Mouse (Mus musculus) stomach, embryonic 16.5 days (tissue): ENCODE data around the gene Map3k13. TPM values are rescaled to one million over a fixed set of nuclear protein-coding genes. Genes with fewer than 3 reads are reported as not detected.
A peak's percentile ranks its signal among the peaks of the same experiment; 100 is the strongest.

Source experiments
- ATAC-seq: fragments of 200-750 bp; cut with Nextera tagmentation; 2 replicates; pipeline ENCODE4 v1.8.0; 2017; ENCODE audit warnings: moderate number of reproducible peaks, moderate TSS enrichment; ENCODE audit not compliant: insufficient read depth, low FRiP score
- H3K27ac ChIP-seq: fragments of 300-500 bp; sonication (generic); 2 replicates; pipeline ENCODE4 v1.5.1; 2014; ENCODE audit warnings: low read length
- H3K27me3 ChIP-seq: fragments of 300-500 bp; sonication (generic); 2 replicates; pipeline ENCODE4 v1.6.1; 2014; ENCODE audit warnings: low read length, control low read depth, mixed read lengths; ENCODE audit not compliant: control insufficient read depth, insufficient read depth
- H3K36me3 ChIP-seq: fragments of 300-500 bp; sonication (generic); 2 replicates; pipeline ENCODE4 v1.6.1; 2014; ENCODE audit warnings: low read length; ENCODE audit not compliant: control insufficient read depth, insufficient read depth
- H3K4me1 ChIP-seq: fragments of 300-500 bp; sonication (generic); 2 replicates; pipeline ENCODE4 v1.6.1; 2014; ENCODE audit warnings: low read length, control low read depth, mixed read lengths; ENCODE audit not compliant: control insufficient read depth, insufficient read depth
- H3K4me2 ChIP-seq: fragments of 300-500 bp; sonication (generic); 2 replicates; pipeline ENCODE4 v1.6.1; 2014; ENCODE audit warnings: low read depth, low read length, mixed read lengths
- H3K4me3 ChIP-seq: fragments of 300-500 bp; sonication (generic); replicated peaks from 2 replicates; pipeline ENCODE4 v1.5.1; 2014; ENCODE audit warnings: mild to moderate bottlenecking, low read length
- H3K9ac ChIP-seq: fragments of 300-500 bp; sonication (generic); 2 replicates; pipeline ENCODE4 v1.6.1; 2014; ENCODE audit warnings: low read length
- H3K9me3 ChIP-seq: fragments of 300-500 bp; sonication (generic); replicated peaks from 2 replicates; pipeline ENCODE4 v1.6.1; 2016; ENCODE audit warnings: low read length, control low read depth; ENCODE audit not compliant: control insufficient read depth
- WGBS: fragments of 180-500 bp; shearing (Covaris S2); extraction: QIAGEN DNeasy Blood & Tissue Kit; methylation state at CpG from one replicate; pipeline ENCODE4 v1.1.7; 2014; 5-methylcytosine and 5-hydroxymethylcytosine counted together
- polyA plus RNA-seq: library from polyadenylated mRNA; unstranded; fragments of >200 nt; fragmentation: Nextera tagmentation; extraction: Ambion mirVana; gene quantifications from 2 replicates; pipeline ENCODE4 v1.2.1, GENCODE M21; 2015

Gene Map3k13
- polyA plus RNA-seq, 1 experiment from 2014 or later = 1.2 TPM

GRCm38 (mm10) chr16:21818629-21819028, 24.5 kb downstream of the Map3k13 start:
- Histone ChIP-seq H3K36me3 (no peaks in the 10 kb centered on the region), H3K27me3 (no peaks in the 10 kb centered on the region), H3K9ac (no peak overlapping the region), H3K9me3 (no peaks in the 10 kb centered on the region), H3K27ac (no peak overlapping the region), H3K4me1 (0 out of 2 replicates have a peak, but pooled peaks cover 3% of the 10 kb centered on the region), H3K4me2 (no peak overlapping the region), H3K4me3 (no peak overlapping the region)
- ATAC-seq = no peak
- WGBS = 40% methylated on average over 8 of the region's 8 CpGs

GRCm38 (mm10) chr16:21825612-21826031, 31.5 kb downstream of the Map3k13 start:
- H3K27ac ChIP-seq = peak overlapping the region; percentile 14; the same call in 1 of the 2 replicates
- H3K9me3 ChIP-seq = no peaks in the 10 kb centered on the region
- peaks cover 3% of the 10 kb centered on the region; the same call in 1 of the 2 replicates for H3K4me1 ChIP-seq
- peak; percentile 81 for ATAC-seq
- WGBS = 57% methylated on average over 9 of the region's 9 CpGs
- no peak overlapping the region for H3K9ac ChIP-seq
- no peak overlapping the region for H3K4me2 ChIP-seq
- H3K4me3 ChIP-seq = no peak overlapping the region
- no peaks in the 10 kb centered on the region for H3K36me3 ChIP-seq
- no peaks in the 10 kb centered on the region for H3K27me3 ChIP-seq

GRCm38 (mm10) chr16:21827153-21827552, 33.0 kb downstream of the Map3k13 start:
- Histone ChIP-seq H3K4me3 (no peak overlapping the region), H3K36me3 (no peaks in the 10 kb centered on the region), H3K27ac (peak overlapping the region; percentile 60), H3K9me3 (no peaks in the 10 kb centered on the region), H3K9ac (no peak overlapping the region), H3K27me3 (no peaks in the 10 kb centered on the region), H3K4me1 (peaks cover 3% of the 10 kb centered on the region; the same call in 1 of the 2 replicates), H3K4me2 (peak overlapping the region; percentile 9; the same call in 1 of the 2 replicates)
- peak; percentile 1; the same call in 1 of the 2 replicates for ATAC-seq
- 32% methylated on average over 4 of the region's 4 CpGs for WGBS

GRCm38 (mm10) chr16:21827581-21827980, 33.4 kb downstream of the Map3k13 start:
- H3K27ac ChIP-seq = peak overlapping the region; percentile 60; the same call in 1 of the 2 replicates
- H3K36me3 ChIP-seq = no peaks in the 10 kb centered on the region
- H3K9ac ChIP-seq = no peak overlapping the region
- H3K4me1 ChIP-seq = peaks cover 3% of the 10 kb centered on the region; the same call in 1 of the 2 replicates
- H3K4me2 ChIP-seq = 0 out of 2 replicates have a peak overlapping the region, but pooled peaks have one; percentile 9
- peak; percentile 9; the same call in 1 of the 2 replicates for ATAC-seq
- no peak overlapping the region for H3K4me3 ChIP-seq
- H3K9me3 ChIP-seq = no peaks in the 10 kb centered on the region
- WGBS = 62% methylated on average over 4 of the region's 4 CpGs
- H3K27me3 ChIP-seq = no peaks in the 10 kb centered on the region

DNA sequence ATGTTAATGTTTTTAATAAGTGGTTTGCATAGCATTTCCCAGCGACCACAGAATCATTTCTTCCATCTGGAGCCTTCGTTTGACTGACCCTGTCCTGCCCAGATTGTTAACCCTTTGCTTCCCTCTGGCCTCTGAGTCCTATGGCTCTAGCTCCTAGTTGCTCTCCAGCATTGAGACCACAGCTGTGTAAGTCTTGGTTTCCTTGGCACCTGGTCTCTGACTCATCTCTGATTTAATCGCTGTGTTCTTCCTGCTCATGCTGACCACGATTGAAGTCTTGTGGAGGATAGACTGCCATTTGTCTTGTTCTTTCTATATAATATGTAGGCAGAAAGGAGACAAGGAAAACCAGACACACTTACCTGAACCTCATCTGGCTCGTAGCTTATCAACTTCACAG, 35.6 kb downstream of the Map3k13 start:
- Histone ChIP-seq H3K4me1 (peaks cover 3% of the 10 kb centered on the region; the same call in 1 of the 2 replicates), H3K27ac (no peak overlapping the region), H3K9me3 (no peaks in the 10 kb centered on the region), H3K4me2 (no peak overlapping the region), H3K9ac (no peak overlapping the region), H3K4me3 (no peak overlapping the region), H3K27me3 (no peaks in the 10 kb centered on the region), H3K36me3 (no peaks in the 10 kb centered on the region)
- 29% methylated on average over 5 of the region's 5 CpGs for WGBS
- no peak for ATAC-seq

DNA sequence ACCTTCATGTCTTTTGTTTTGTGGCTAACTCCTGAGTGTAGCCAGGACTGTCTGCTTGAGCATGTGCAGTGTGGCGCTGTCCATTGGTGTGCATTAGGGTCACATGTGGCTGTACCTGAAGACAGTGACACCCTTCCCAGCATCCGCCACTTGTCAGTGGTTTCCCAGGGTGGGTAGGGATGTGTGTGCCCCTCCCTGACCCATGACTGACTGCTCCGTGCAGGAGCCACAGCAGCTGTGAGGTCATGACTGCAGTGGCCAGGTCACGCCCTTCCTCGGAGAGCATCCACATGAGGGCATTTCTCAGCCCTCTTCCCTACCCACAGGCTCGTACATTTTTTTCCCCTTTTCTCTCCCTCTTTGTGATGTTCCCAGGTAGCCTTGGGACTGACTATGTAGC, 36.6 kb downstream of the Map3k13 start:
- Histone ChIP-seq H3K36me3 (no peaks in the 10 kb centered on the region), H3K27me3 (no peaks in the 10 kb centered on the region), H3K27ac (no peak overlapping the region), H3K4me3 (no peak overlapping the region), H3K9ac (no peak overlapping the region), H3K9me3 (no peaks in the 10 kb centered on the region), H3K4me1 (peaks cover 3% of the 10 kb centered on the region; the same call in 1 of the 2 replicates), H3K4me2 (no peak overlapping the region)
- no peak for ATAC-seq
- WGBS = 50% methylated on average over 6 of the region's 6 CpGs

DNA sequence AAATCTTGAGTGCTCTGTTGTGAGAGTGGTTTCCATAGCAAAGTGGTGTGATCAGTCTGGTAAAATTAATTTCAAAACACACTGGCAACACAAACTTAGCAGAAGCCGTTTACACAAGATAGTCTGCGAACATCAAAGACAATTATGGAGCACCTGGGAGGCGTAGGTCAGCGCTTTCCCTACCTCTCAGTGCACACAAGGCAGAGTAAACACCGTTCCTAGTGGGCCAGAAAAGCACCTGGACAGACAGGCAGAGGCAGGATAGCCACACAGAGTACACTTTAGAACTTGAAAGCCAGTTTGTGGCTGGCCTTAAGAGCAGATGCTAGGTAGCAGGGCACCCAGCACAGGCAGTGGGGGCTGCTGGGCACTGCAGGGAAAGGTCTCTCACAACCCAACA, 37.6 kb downstream of the Map3k13 start:
- whole genome bisulfite sequencing = 36% methylated on average over 5 of the region's 5 CpGs
- Histone ChIP-seq H3K27ac (peak overlapping the region; percentile 37; the same call in 1 of the 2 replicates), H3K4me2 (no peak overlapping the region), H3K27me3 (no peaks in the 10 kb centered on the region), H3K9me3 (no peaks in the 10 kb centered on the region), H3K36me3 (no peaks in the 10 kb centered on the region), H3K4me1 (peaks cover 3% of the 10 kb centered on the region; the same call in 1 of the 2 replicates), H3K9ac (0 out of 2 replicates have a peak overlapping the region, but pooled peaks have one; percentile 2), H3K4me3 (no peak overlapping the region)
- ATAC-seq = peak; percentile 79

DNA sequence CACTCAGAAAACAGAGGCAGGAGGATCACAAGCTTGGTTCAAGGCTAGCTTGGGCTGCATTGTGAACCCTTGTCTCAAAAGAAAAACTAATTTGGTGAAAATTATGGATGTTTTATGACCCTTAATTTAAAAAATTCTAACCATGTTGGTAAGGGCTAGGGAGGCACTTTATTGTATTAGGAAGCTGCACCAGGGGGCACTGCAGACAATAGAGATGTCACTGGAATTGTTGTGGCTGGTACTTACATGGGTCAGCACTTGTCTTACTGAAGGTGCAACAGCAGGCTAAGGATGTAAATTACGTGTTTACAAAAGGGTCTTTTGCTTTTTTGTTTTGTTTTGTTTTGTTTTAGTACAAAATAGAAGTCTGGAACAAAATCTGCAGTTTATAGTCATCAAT, 39.3 kb downstream of the Map3k13 start:
- no peaks in the 10 kb centered on the region for H3K36me3 ChIP-seq
- no peaks in the 10 kb centered on the region for H3K4me1 ChIP-seq
- H3K9ac ChIP-seq = no peak overlapping the region
- H3K27ac ChIP-seq = no peak overlapping the region
- WGBS = 70% methylated on average over 1 of the region's 1 CpGs
- no peak overlapping the region for H3K4me3 ChIP-seq
- no peaks in the 10 kb centered on the region for H3K27me3 ChIP-seq
- no peaks in the 10 kb centered on the region for H3K9me3 ChIP-seq
- H3K4me2 ChIP-seq = no peak overlapping the region
- ATAC-seq = no peak

DNA sequence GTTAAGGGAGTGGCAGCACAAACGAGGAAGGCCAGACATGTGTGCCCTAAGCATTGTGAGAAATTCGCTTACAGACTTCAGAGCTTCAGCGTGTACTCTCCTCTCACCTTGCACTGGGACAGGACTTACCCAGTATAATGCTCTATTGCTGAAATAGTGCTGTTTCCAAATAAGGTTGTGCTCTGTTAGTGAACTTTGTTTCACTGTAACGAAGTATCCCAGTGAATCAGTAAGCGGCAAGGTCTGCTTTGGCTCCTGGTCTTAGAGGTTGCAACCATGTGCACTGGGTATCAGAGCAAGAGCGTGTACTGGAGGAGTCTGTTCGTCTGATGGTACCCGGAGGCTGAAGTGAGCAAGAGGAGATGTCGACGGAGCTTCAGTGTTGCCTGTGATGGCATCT, 39.8 kb downstream of the Map3k13 start:
- ATAC-seq = no peak
- Histone ChIP-seq H3K27ac (no peak overlapping the region), H3K4me1 (no peaks in the 10 kb centered on the region), H3K9ac (no peak overlapping the region), H3K4me2 (no peak overlapping the region), H3K9me3 (no peaks in the 10 kb centered on the region), H3K36me3 (no peaks in the 10 kb centered on the region), H3K4me3 (no peak overlapping the region), H3K27me3 (no peaks in the 10 kb centered on the region)
- WGBS = 78% methylated on average over 10 of the region's 10 CpGs
